Mouse (Mus musculus): Measurements from ENCODE around the gene Nudt19. TPM values are rescaled to one million over a fixed set of nuclear protein-coding genes. Genes with fewer than 3 reads are reported as not detected.

Nudt19 gene
- total RNA-seq, 1 experiment from 2014 or later: 53.3 TPM

DNA sequence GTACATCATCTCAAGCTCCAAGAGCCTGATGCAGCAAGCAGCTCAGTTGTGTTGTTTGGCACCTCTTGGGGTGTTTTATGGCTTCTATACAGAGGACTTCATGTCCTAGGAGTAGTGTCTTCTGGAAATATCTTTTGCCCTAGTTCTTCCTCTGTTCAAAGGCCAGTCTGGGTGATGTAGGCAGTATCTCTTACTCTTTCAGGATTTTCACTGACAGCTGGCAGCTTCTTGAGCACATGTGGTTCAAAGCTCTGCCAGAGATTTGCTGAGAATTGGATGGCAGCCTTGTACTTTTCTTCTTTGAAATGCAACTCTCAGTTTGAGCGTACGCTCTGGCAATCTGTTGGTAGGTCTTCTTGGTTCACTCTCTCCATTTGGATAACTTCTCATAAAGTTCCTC is 58.6 kb downstream of the Nudt19 start:
- ATAC-seq (replicated peaks; ENCODE audit: low read depth, poor library complexity, severe bottlenecking): no peak

Other genes starting within 250 kb of the Nudt19 start
- gene Gpatch1, start 237.9 kb downstream of the Nudt19 start, total RNA-seq (2017): 16.6 and 19.0 TPM in 2 replicates
- gene Rhpn2, start 222.1 kb downstream of the Nudt19 start, total RNA-seq (2017): 0.46 TPM in 1 of 2 replicates, not detected in the other
- gene Faap24, start 159.5 kb downstream of the Nudt19 start, total RNA-seq (2017): 12.1 and 12.5 TPM in 2 replicates
- 10.1 and 10.6 TPM in 2 replicates for gene Cep89, start 159.3 kb downstream of the Nudt19 start, total RNA-seq (2017)
- gene Slc7a9, start 107.5 kb downstream of the Nudt19 start, total RNA-seq (2017): not detected in 2 replicates
- not detected in 2 replicates for gene Tdrd12, start 18.6 kb downstream of the Nudt19 start, total RNA-seq (2017)
- 1.4 and 2.1 TPM in 2 replicates for gene Rgs9bp, start 29.3 kb upstream of the Nudt19 start, total RNA-seq (2017)
- 42.0 and 50.0 TPM in 2 replicates for gene Ankrd27, start 29.9 kb upstream of the Nudt19 start, total RNA-seq (2017)
- gene Pdcd5, start 91.2 kb upstream of the Nudt19 start, total RNA-seq (2017): 88.4 and 108 TPM in 2 replicates
- gene Dpy19l3, start 198.2 kb upstream of the Nudt19 start, total RNA-seq (2017): 17.6 and 23.5 TPM in 2 replicates
- 22.5 and 23.8 TPM in 2 replicates for gene Zfp507, start 246.7 kb upstream of the Nudt19 start, total RNA-seq (2017)

Measured in common myeloid progenitor, adult 5-6 weeks (primary cell).